Mouse (Mus musculus): ENCODE results near the gene 1700016H13Rik.

The 1700016H13Rik gene

GRCm38 (mm10) chr5:103655346-103656118 is at the start of gene 1700016H13Rik:
Gene 1700016H13Rik (minus strand): TSS chr5:103656010.
- Histone ChIP-seq H3K27me3 (ENCODE audit: insufficient read depth, low read length) (peaks cover 3% of the 10 kb centered on the region), H3K4me3 (replicated peaks; ENCODE audit: low read length) (peak within 1 kb of the TSS; percentile 82), H3K36me3 (ENCODE audit: insufficient read depth, low read length) (no peaks in the 10 kb centered on the region), H3K9me3 (ENCODE audit: low read length) (no peaks in the 10 kb centered on the region), H3K4me1 (replicated peaks; ENCODE audit: low read depth, low read length) (peaks cover 34% of the 10 kb centered on the region)
- TF ChIP-seq POU5F1 (IDR thresholded peaks at IDR 0.05; ENCODE audit: borderline replicate concordance, low read length) (no peak), NANOG (IDR thresholded peaks at IDR 0.05; ENCODE audit: borderline replicate concordance, low read length) (no peak), CTCF (conservative IDR thresholded peaks at IDR 0.05; ENCODE audit: low read length) (0 out of 2 replicates have a peak, but pooled peaks have one; percentile 18)

GRCm38 (mm10) chr5:103705331-103705730 is 49.5 kb upstream of the 1700016H13Rik start:
- H3K36me3 ChIP-seq (ENCODE audit: insufficient read depth, low read length), result peaks cover 34% of the 10 kb centered on the region

GRCm38 (mm10) chr5:103702527-103702926 is 46.7 kb upstream of the 1700016H13Rik start:
- Histone ChIP-seq H3K4me1 (replicated peaks; ENCODE audit: low read depth, low read length) (peaks cover 96% of the 10 kb centered on the region), H3K4me3 (replicated peaks; ENCODE audit: low read length) (peak overlapping the region; percentile 29; the same call in 1 of the 2 replicates), H3K9me3 (ENCODE audit: low read length) (0 out of 2 replicates have a peak, but pooled peaks cover 3% of the 10 kb centered on the region), H3K36me3 (ENCODE audit: insufficient read depth, low read length) (peaks cover 44% of the 10 kb centered on the region), H3K27me3 (ENCODE audit: insufficient read depth, low read length) (no peaks in the 10 kb centered on the region)
- TF ChIP-seq NANOG (IDR thresholded peaks at IDR 0.05; ENCODE audit: borderline replicate concordance, low read length) (no peak), CTCF (conservative IDR thresholded peaks at IDR 0.05; ENCODE audit: low read length) (no peak), POU5F1 (IDR thresholded peaks at IDR 0.05; ENCODE audit: borderline replicate concordance, low read length) (no peak)

More at GRCm38 (mm10) chr5:103705331-103705730, 49.5 kb upstream of the 1700016H13Rik start:
- no peaks in the 10 kb centered on the region for H3K27me3 ChIP-seq (ENCODE audit: insufficient read depth, low read length)
- TF ChIP-seq POU5F1 (IDR thresholded peaks at IDR 0.05; ENCODE audit: borderline replicate concordance, low read length), result no peak
- TF ChIP-seq CTCF (conservative IDR thresholded peaks at IDR 0.05; ENCODE audit: low read length), result no peak
- TF ChIP-seq NANOG (IDR thresholded peaks at IDR 0.05; ENCODE audit: borderline replicate concordance, low read length), result no peak
- H3K9me3 ChIP-seq (ENCODE audit: low read length), result 0 out of 2 replicates have a peak, but pooled peaks cover 3% of the 10 kb centered on the region
- peaks cover 96% of the 10 kb centered on the region for H3K4me1 ChIP-seq (replicated peaks; ENCODE audit: low read depth, low read length)
- H3K4me3 ChIP-seq (replicated peaks; ENCODE audit: low read length), result peak overlapping the region; percentile 27; the same call in 1 of the 2 replicates

GRCm38 (mm10) chr5:103701466-103701865 is 45.7 kb upstream of the 1700016H13Rik start:
- H3K4me1 ChIP-seq (replicated peaks; ENCODE audit: low read depth, low read length), result peaks cover 99% of the 10 kb centered on the region
- H3K36me3 ChIP-seq (ENCODE audit: insufficient read depth, low read length), result peaks cover 47% of the 10 kb centered on the region
- 0 out of 2 replicates have a peak, but pooled peaks cover under 1% of the 10 kb centered on the region for H3K9me3 ChIP-seq (ENCODE audit: low read length)
- H3K27me3 ChIP-seq (ENCODE audit: insufficient read depth, low read length), result no peaks in the 10 kb centered on the region
- TF ChIP-seq POU5F1 (IDR thresholded peaks at IDR 0.05; ENCODE audit: borderline replicate concordance, low read length), result no peak
- peak; percentile 96 for TF ChIP-seq CTCF (conservative IDR thresholded peaks at IDR 0.05; ENCODE audit: low read length)
- no peak for TF ChIP-seq NANOG (IDR thresholded peaks at IDR 0.05; ENCODE audit: borderline replicate concordance, low read length)
- 0 out of 2 replicates have a peak overlapping the region, but pooled peaks have one; percentile 29 for H3K4me3 ChIP-seq (replicated peaks; ENCODE audit: low read length)

- TF ChIP-seq CTCF (conservative IDR thresholded peaks at IDR 0.05; ENCODE audit: low read length) (no peak), NANOG (IDR thresholded peaks at IDR 0.05; ENCODE audit: borderline replicate concordance, low read length) (no peak)
Observed at GRCm38 (mm10) chr5:103700661-103701060, 44.9 kb upstream of the 1700016H13Rik start.

GRCm38 (mm10) chr5:103699537-103699936 is 43.7 kb upstream of the 1700016H13Rik start:
- no peaks in the 10 kb centered on the region for H3K9me3 ChIP-seq (ENCODE audit: low read length)
- H3K4me3 ChIP-seq (replicated peaks; ENCODE audit: low read length), result no peak overlapping the region; the same call in 1 of the 2 replicates
- no peak for TF ChIP-seq POU5F1 (IDR thresholded peaks at IDR 0.05; ENCODE audit: borderline replicate concordance, low read length)
- TF ChIP-seq CTCF (conservative IDR thresholded peaks at IDR 0.05; ENCODE audit: low read length), result no peak
- no peak for TF ChIP-seq NANOG (IDR thresholded peaks at IDR 0.05; ENCODE audit: borderline replicate concordance, low read length)

More at GRCm38 (mm10) chr5:103700661-103701060, 44.9 kb upstream of the 1700016H13Rik start:
- no peaks in the 10 kb centered on the region for H3K9me3 ChIP-seq (ENCODE audit: low read length)
- peaks cover 40% of the 10 kb centered on the region for H3K36me3 ChIP-seq (ENCODE audit: insufficient read depth, low read length)
- 0 out of 2 replicates have a peak overlapping the region, but pooled peaks have one; percentile 10 for H3K4me3 ChIP-seq (replicated peaks; ENCODE audit: low read length)
- H3K4me1 ChIP-seq (replicated peaks; ENCODE audit: low read depth, low read length), result peaks cover 99% of the 10 kb centered on the region
- H3K27me3 ChIP-seq (ENCODE audit: insufficient read depth, low read length), result no peaks in the 10 kb centered on the region

GRCm38 (mm10) chr5:103698577-103698976 is 42.8 kb upstream of the 1700016H13Rik start:
- peaks cover 39% of the 10 kb centered on the region for H3K36me3 ChIP-seq (ENCODE audit: insufficient read depth, low read length)
- H3K4me1 ChIP-seq (replicated peaks; ENCODE audit: low read depth, low read length), result peaks cover 99% of the 10 kb centered on the region
- no peaks in the 10 kb centered on the region for H3K9me3 ChIP-seq (ENCODE audit: low read length)
- no peaks in the 10 kb centered on the region for H3K27me3 ChIP-seq (ENCODE audit: insufficient read depth, low read length)
- H3K4me3 ChIP-seq (replicated peaks; ENCODE audit: low read length), result no peak overlapping the region
- TF ChIP-seq CTCF (conservative IDR thresholded peaks at IDR 0.05; ENCODE audit: low read length) (no peak), POU5F1 (IDR thresholded peaks at IDR 0.05; ENCODE audit: borderline replicate concordance, low read length) (no peak)

More at GRCm38 (mm10) chr5:103699537-103699936, 43.7 kb upstream of the 1700016H13Rik start:
- H3K4me1 ChIP-seq (replicated peaks; ENCODE audit: low read depth, low read length), result peaks cover 99% of the 10 kb centered on the region
- no peaks in the 10 kb centered on the region for H3K27me3 ChIP-seq (ENCODE audit: insufficient read depth, low read length)
- H3K36me3 ChIP-seq (ENCODE audit: insufficient read depth, low read length), result peaks cover 41% of the 10 kb centered on the region

- no peak overlapping the region for H3K4me3 ChIP-seq (replicated peaks; ENCODE audit: low read length)
- TF ChIP-seq CTCF (conservative IDR thresholded peaks at IDR 0.05; ENCODE audit: low read length), result no peak
- no peak for TF ChIP-seq NANOG (IDR thresholded peaks at IDR 0.05; ENCODE audit: borderline replicate concordance, low read length)
- no peak for TF ChIP-seq POU5F1 (IDR thresholded peaks at IDR 0.05; ENCODE audit: borderline replicate concordance, low read length)
- H3K4me1 ChIP-seq (replicated peaks; ENCODE audit: low read depth, low read length), result peaks cover 95% of the 10 kb centered on the region
- peaks cover 33% of the 10 kb centered on the region for H3K36me3 ChIP-seq (ENCODE audit: insufficient read depth, low read length)
- H3K27me3 ChIP-seq (ENCODE audit: insufficient read depth, low read length), result no peaks in the 10 kb centered on the region
- no peaks in the 10 kb centered on the region for H3K9me3 ChIP-seq (ENCODE audit: low read length)
Observed at GRCm38 (mm10) chr5:103697875-103698491, 42.2 kb upstream of the 1700016H13Rik start.
